Mouse (Mus musculus) hindbrain, embryonic 10.5 days (tissue): ENCODE measurements around the gene Clcf1. TPM values are rescaled to one million over a fixed set of nuclear protein-coding genes. Genes with fewer than 3 reads are reported as not detected.

Experiments used
- DNase-seq: peaks from one replicate; pipeline ENCODE4 v3.0.0-alpha.2; 2017; ENCODE audit warnings: low spot score
- H3K27ac ChIP-seq: fragments of 300-500 bp; sonication (generic); 2 replicates; pipeline ENCODE4 v1.5.1; 2016; ENCODE audit warnings: mild to moderate bottlenecking, moderate library complexity
- H3K27me3 ChIP-seq: fragments of 300-500 bp; sonication (generic); 2 replicates; pipeline ENCODE4 v1.6.1; 2016; ENCODE audit warnings: mild to moderate bottlenecking; ENCODE audit not compliant: poor library complexity, insufficient read depth, severe bottlenecking
- H3K36me3 ChIP-seq: fragments of 300-500 bp; sonication (generic); 2 replicates; pipeline ENCODE4 v1.6.1; 2016; ENCODE audit warnings: mild to moderate bottlenecking, moderate library complexity
- H3K4me1 ChIP-seq: fragments of 300-500 bp; sonication (generic); replicated peaks from 2 replicates; pipeline ENCODE4 v1.6.1; 2016; ENCODE audit warnings: mild to moderate bottlenecking
- H3K4me3 ChIP-seq: fragments of 300-500 bp; sonication (generic); 2 replicates; pipeline ENCODE4 v1.5.1; 2016; ENCODE audit warnings: mild to moderate bottlenecking, moderate library complexity
- H3K9me3 ChIP-seq: fragments of 300-500 bp; sonication (generic); 2 replicates; pipeline ENCODE4 v1.6.1; 2016; ENCODE audit warnings: mild to moderate bottlenecking, moderate library complexity
- WGBS: fragments of 180-500 bp; shearing (Covaris S2); methylation state at CpG from one replicate; pipeline ENCODE4 v1.1.7; 2016; 5-methylcytosine and 5-hydroxymethylcytosine counted together
- polyA plus RNA-seq: library from polyadenylated mRNA; unstranded; fragments of >200 nt; fragmentation: Nextera tagmentation; extraction: Ambion mirVana; gene quantifications from 2 replicates; pipeline ENCODE4 v1.2.1, GENCODE M21; 2016

The Clcf1 gene
- polyA plus RNA-seq, 1 experiment from 2014 or later = 1.2 TPM

- no peak for DNase-seq
- peaks cover 3% of the 10 kb centered on the region; the same call in 1 of the 2 replicates for H3K9me3 ChIP-seq
- 93% methylated on average over 11 of the region's 11 CpGs for WGBS
- H3K27me3 ChIP-seq = peaks cover 45% of the 10 kb centered on the region
- H3K36me3 ChIP-seq = peaks cover 26% of the 10 kb centered on the region
- H3K4me3 ChIP-seq = no peak overlapping the region
- no peak overlapping the region for H3K27ac ChIP-seq
- H3K4me1 ChIP-seq = peaks cover 10% of the 10 kb centered on the region
These were observed 56.9 kb downstream of the Clcf1 start for GRCm38 (mm10) chr19:4270972-4271371.

Other genes starting within 250 kb of the Clcf1 start
- 0.91 and 2.0 TPM in 2 replicates for gene Aldh3b2, start 241.9 kb upstream of the Clcf1 start, polyA plus RNA-seq
- 2.6 and 2.9 TPM in 2 replicates for gene Acy3, start 227.7 kb upstream of the Clcf1 start, polyA plus RNA-seq
- 0.88 and 2.6 TPM in 2 replicates for gene Tbx10, start 221.5 kb upstream of the Clcf1 start, polyA plus RNA-seq
- gene Nudt8, start 213.7 kb upstream of the Clcf1 start, polyA plus RNA-seq = 20.1 and 22.6 TPM in 2 replicates
- 3.0 and 3.1 TPM in 2 replicates for gene Gm49405, start 213.6 kb upstream of the Clcf1 start, polyA plus RNA-seq
- gene Doc2g, start 210.9 kb upstream of the Clcf1 start, polyA plus RNA-seq = 3.0 and 3.8 TPM in 2 replicates
- gene Ndufv1, start 201.4 kb upstream of the Clcf1 start, polyA plus RNA-seq = 196 and 198 TPM in 2 replicates
- 442 and 460 TPM in 2 replicates for gene Gstp1, start 176.3 kb upstream of the Clcf1 start, polyA plus RNA-seq
- gene Gstp2, start 168.2 kb upstream of the Clcf1 start, polyA plus RNA-seq = 1.3 and 2.1 TPM in 2 replicates
- gene Gstp3, start 154.7 kb upstream of the Clcf1 start, polyA plus RNA-seq = not detected in 2 replicates
- gene Cabp2, start 132.7 kb upstream of the Clcf1 start, polyA plus RNA-seq = not detected in 2 replicates
- 90.5 and 93.3 TPM in 2 replicates for gene Cdk2ap2, start 117.1 kb upstream of the Clcf1 start, polyA plus RNA-seq
- gene Pitpnm1, start 114.2 kb upstream of the Clcf1 start, polyA plus RNA-seq = 8.5 and 19.9 TPM in 2 replicates
- 65.8 and 73.9 TPM in 2 replicates for gene Aip, start 88.4 kb upstream of the Clcf1 start, polyA plus RNA-seq
- gene Gpr152, start 74.5 kb upstream of the Clcf1 start, polyA plus RNA-seq = not detected in 2 replicates
- 0.12 TPM in 1 of 2 replicates, not detected in the other for gene Cabp4, start 70.2 kb upstream of the Clcf1 start, polyA plus RNA-seq
- 138 and 156 TPM in 2 replicates for gene Coro1b, start 65.6 kb upstream of the Clcf1 start, polyA plus RNA-seq
- gene Ptprcap, start 60.6 kb upstream of the Clcf1 start, polyA plus RNA-seq = 0.51 and 0.76 TPM in 2 replicates
- 65.4 and 77.0 TPM in 2 replicates for gene Rps6kb2, start 50.9 kb upstream of the Clcf1 start, polyA plus RNA-seq
- gene Carns1, start 38.8 kb upstream of the Clcf1 start, polyA plus RNA-seq = 3.5 and 3.9 TPM in 2 replicates
- gene Tbc1d10c, start 23.0 kb upstream of the Clcf1 start, polyA plus RNA-seq = 0.85 and 1.2 TPM in 2 replicates
- gene Ppp1ca, start 22.2 kb upstream of the Clcf1 start, polyA plus RNA-seq = 1,005 and 1,038 TPM in 2 replicates
- gene Rad9a, start 12.6 kb upstream of the Clcf1 start, polyA plus RNA-seq = 53.0 and 53.9 TPM in 2 replicates
- not detected in 2 replicates for gene AC109138.7, start 119 bp downstream of the Clcf1 start, polyA plus RNA-seq
- gene Pold4, start 17.7 kb downstream of the Clcf1 start, polyA plus RNA-seq = 17.5 and 19.7 TPM in 2 replicates
- 4.0 and 5.9 TPM in 2 replicates for gene Ssh3, start 54.9 kb downstream of the Clcf1 start, polyA plus RNA-seq
- gene Ankrd13d, start 68.9 kb downstream of the Clcf1 start, polyA plus RNA-seq = 9.9 and 14.4 TPM in 2 replicates
- 14.8 and 16.7 TPM in 2 replicates for gene Grk2, start 92.0 kb downstream of the Clcf1 start, polyA plus RNA-seq
- gene Kdm2a, start 184.0 kb downstream of the Clcf1 start, polyA plus RNA-seq = 51.6 and 53.9 TPM in 2 replicates
- gene Rhod, start 225.2 kb downstream of the Clcf1 start, polyA plus RNA-seq = 16.5 and 19.5 TPM in 2 replicates